Mouse (Mus musculus) neural tube, embryonic 11.5 days (tissue): ENCODE measurements around the gene Gfod2. TPM values are rescaled to one million over a fixed set of nuclear protein-coding genes. Genes with fewer than 3 reads are reported as not detected.

Experiments used
- ATAC-seq: fragments of 200-750 bp; cut with Nextera tagmentation; 2 replicates; pipeline ENCODE4 v1.8.0; 2017; ENCODE audit warnings: moderate number of reproducible peaks, mild to moderate bottlenecking, moderate TSS enrichment, moderate library complexity; ENCODE audit not compliant: insufficient read depth, low FRiP score, low TSS enrichment
- DNase-seq: peaks from one replicate; pipeline ENCODE4 v3.0.0-alpha.2; 2015; ENCODE audit warnings: low spot score
- H3K27ac ChIP-seq: fragments of 300-500 bp; sonication (generic); 2 replicates; pipeline ENCODE4 v1.5.1; 2014; ENCODE audit warnings: low read depth, mild to moderate bottlenecking, low read length
- H3K27me3 ChIP-seq: fragments of 300-500 bp; sonication (generic); 2 replicates; pipeline ENCODE4 v1.6.1; 2014; ENCODE audit warnings: mild to moderate bottlenecking, low read length, mixed read lengths; ENCODE audit not compliant: control insufficient read depth, insufficient read depth
- H3K36me3 ChIP-seq: fragments of 300-500 bp; sonication (generic); 2 replicates; pipeline ENCODE4 v1.6.1; 2014; ENCODE audit warnings: mild to moderate bottlenecking, low read length, moderate library complexity, mixed read lengths; ENCODE audit not compliant: control insufficient read depth, insufficient read depth
- H3K4me1 ChIP-seq: fragments of 300-500 bp; sonication (generic); 2 replicates; pipeline ENCODE4 v1.6.1; 2014; ENCODE audit warnings: low read length, mixed read lengths; ENCODE audit not compliant: control insufficient read depth, insufficient read depth
- H3K4me2 ChIP-seq: fragments of 300-500 bp; sonication (generic); 2 replicates; pipeline ENCODE4 v1.6.1; 2014; ENCODE audit warnings: low read depth, mild to moderate bottlenecking, moderate library complexity
- H3K4me3 ChIP-seq: fragments of 300-500 bp; sonication (generic); 2 replicates; pipeline ENCODE4 v1.5.1; 2014; ENCODE audit warnings: low read depth, low read length
- H3K9ac ChIP-seq: fragments of 300-500 bp; sonication (generic); 2 replicates; pipeline ENCODE4 v1.6.1; 2014; ENCODE audit warnings: mild to moderate bottlenecking, low read length
- H3K9me3 ChIP-seq: fragments of 300-500 bp; sonication (generic); 2 replicates; pipeline ENCODE4 v1.6.1; 2016; ENCODE audit warnings: low read length; ENCODE audit not compliant: control insufficient read depth
- WGBS: fragments of 180-500 bp; shearing (Covaris S2); extraction: QIAGEN DNeasy Blood & Tissue Kit; methylation state at CpG from one replicate; pipeline ENCODE4 v1.1.7; 2014; 5-methylcytosine and 5-hydroxymethylcytosine counted together
- polyA plus RNA-seq: library from polyadenylated mRNA; unstranded; fragments of >200 nt; fragmentation: Nextera tagmentation; extraction: Ambion mirVana; gene quantifications from 2 replicates; pipeline ENCODE4 v1.2.1, GENCODE M21; 2014

The Gfod2 gene
- polyA plus RNA-seq, 1 experiment from 2014 or later: 42.0 TPM

DNA sequence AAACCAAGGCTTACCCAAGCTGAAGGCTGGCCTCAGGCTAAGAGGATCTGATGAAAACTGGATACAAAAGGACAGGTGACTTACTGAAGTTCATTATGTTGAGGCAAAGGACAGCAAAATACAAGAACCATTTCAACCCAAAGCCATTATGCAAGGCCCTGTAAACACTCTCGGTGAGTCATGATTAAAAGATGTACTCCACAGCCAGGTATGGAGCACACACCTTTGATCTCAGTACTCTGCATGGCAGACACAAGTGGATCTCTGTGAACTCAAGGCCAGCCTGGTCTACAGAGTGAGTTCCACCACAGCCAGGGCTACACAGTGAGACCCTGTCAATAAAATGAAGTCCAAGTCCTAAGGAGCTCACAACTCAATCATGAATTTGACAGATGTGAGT, 37.3 kb upstream of the Gfod2 start:
- DNase-seq (no peak), ATAC-seq (no peak)
- Histone ChIP-seq H3K4me2 (no peak overlapping the region), H3K4me3 (no peak overlapping the region), H3K9ac (no peak overlapping the region), H3K36me3 (no peaks in the 10 kb centered on the region), H3K27me3 (no peaks in the 10 kb centered on the region), H3K27ac (no peak overlapping the region), H3K4me1 (no peaks in the 10 kb centered on the region), H3K9me3 (no peaks in the 10 kb centered on the region)
- 84% methylated on average over 1 of the region's 1 CpGs for WGBS

DNA sequence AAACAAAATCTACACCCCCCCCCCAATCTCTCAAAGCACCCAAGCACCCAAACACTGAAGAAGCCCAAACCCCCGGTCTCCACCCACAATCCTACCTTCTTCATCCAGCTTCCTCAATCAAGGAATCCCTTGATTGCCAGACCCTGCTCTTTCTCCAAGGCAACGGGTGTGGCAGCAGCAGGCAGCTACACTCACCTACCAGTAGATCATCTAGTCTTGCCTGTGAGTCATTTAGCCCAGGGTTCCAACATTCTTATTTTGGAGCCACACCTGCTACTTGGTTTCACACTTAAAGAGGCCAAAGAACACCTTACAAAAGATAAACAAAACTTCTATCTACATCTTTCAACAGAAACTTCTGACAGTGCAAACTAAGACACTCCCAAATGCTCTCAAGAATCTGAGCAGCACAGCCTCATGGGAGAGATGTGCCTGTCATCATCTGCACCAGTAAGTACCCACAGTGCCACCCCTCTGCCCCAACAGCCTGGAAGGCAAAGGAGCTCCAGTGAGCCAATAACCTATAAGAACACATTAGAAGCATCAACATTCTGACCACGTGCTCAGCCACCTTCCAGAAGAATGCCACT, 35.6 kb upstream of the Gfod2 start:
- Histone ChIP-seq H3K4me2 (no peak overlapping the region), H3K9me3 (no peaks in the 10 kb centered on the region), H3K27me3 (no peaks in the 10 kb centered on the region), H3K4me3 (no peak overlapping the region), H3K4me1 (no peaks in the 10 kb centered on the region), H3K9ac (no peak overlapping the region), H3K27ac (no peak overlapping the region), H3K36me3 (no peaks in the 10 kb centered on the region)
- DNase-seq (no peak), ATAC-seq (no peak)
- 86% methylated on average over 3 of the region's 3 CpGs for WGBS

GRCm38 (mm10) chr8:105793331-105793730, 34.9 kb upstream of the Gfod2 start:
- Histone ChIP-seq H3K4me3 (no peak overlapping the region), H3K27me3 (no peaks in the 10 kb centered on the region), H3K27ac (no peak overlapping the region), H3K9me3 (no peaks in the 10 kb centered on the region), H3K4me1 (no peaks in the 10 kb centered on the region), H3K9ac (no peak overlapping the region), H3K4me2 (no peak overlapping the region), H3K36me3 (no peaks in the 10 kb centered on the region)
- WGBS: 88% methylated on average over 1 of the region's 1 CpGs
- ATAC-seq: no peak
- no peak for DNase-seq

- H3K4me2 ChIP-seq: no peak overlapping the region
- H3K36me3 ChIP-seq: no peaks in the 10 kb centered on the region
Measured at GRCm38 (mm10) chr8:105789626-105790025, 31.2 kb upstream of the Gfod2 start.

DNA sequence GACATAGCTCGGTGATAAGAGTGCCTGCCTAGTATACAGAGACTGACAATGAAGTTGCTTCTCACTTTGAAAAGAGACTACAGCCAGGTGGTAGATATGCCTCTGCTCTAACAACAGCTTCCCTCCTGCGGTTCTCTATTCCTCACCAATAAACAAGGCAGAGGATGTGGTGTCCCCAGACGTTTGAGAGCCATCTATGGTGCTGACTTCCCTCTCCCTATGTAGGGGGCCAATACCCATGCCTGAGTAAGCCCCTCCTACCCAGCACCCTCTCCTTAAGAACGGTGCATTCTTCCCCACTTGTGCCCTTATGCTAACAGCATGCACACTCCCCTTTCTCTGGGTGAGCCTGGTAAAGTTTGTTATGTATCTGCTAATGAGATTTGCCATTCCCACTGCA, 30.5 kb upstream of the Gfod2 start:
- no peak overlapping the region for H3K4me2 ChIP-seq
- H3K4me1 ChIP-seq: no peaks in the 10 kb centered on the region
- H3K27ac ChIP-seq: no peak overlapping the region
- no peaks in the 10 kb centered on the region for H3K27me3 ChIP-seq
- ATAC-seq (no peak), DNase-seq (no peak)
- WGBS: 57% methylated on average over 4 of the region's 4 CpGs
- no peaks in the 10 kb centered on the region for H3K9me3 ChIP-seq
- H3K4me3 ChIP-seq: no peak overlapping the region
- no peaks in the 10 kb centered on the region for H3K36me3 ChIP-seq
- no peak overlapping the region for H3K9ac ChIP-seq

More at GRCm38 (mm10) chr8:105789626-105790025, 31.2 kb upstream of the Gfod2 start:
- H3K27me3 ChIP-seq: no peaks in the 10 kb centered on the region
- ATAC-seq: no peak
- no peaks in the 10 kb centered on the region for H3K9me3 ChIP-seq
- DNase-seq: no peak
- H3K9ac ChIP-seq: no peak overlapping the region
- no peaks in the 10 kb centered on the region for H3K4me1 ChIP-seq
- no peak overlapping the region for H3K27ac ChIP-seq
- no peak overlapping the region for H3K4me3 ChIP-seq

DNA sequence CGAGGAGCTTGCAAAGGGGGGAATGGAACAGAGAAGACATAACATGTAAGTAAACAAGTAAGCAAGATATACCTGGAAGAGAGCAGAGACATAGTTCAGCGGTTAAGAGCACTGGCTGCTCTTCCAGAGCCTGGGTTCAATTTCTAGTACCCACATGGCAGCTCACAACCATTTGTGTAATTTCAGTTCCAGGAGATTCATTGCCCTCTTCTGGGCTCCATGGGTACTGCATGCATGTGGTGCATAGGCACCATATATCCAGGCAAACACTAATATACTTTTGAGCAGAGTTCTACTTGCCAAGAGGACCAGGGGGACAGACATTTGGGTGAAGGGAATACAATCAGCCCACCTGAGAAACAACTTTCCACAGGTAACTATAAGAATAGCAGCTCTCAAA, 29.8 kb upstream of the Gfod2 start:
- Histone ChIP-seq H3K36me3 (no peaks in the 10 kb centered on the region), H3K9ac (no peak overlapping the region), H3K27me3 (no peaks in the 10 kb centered on the region), H3K27ac (no peak overlapping the region), H3K9me3 (no peaks in the 10 kb centered on the region), H3K4me2 (no peak overlapping the region), H3K4me3 (no peak overlapping the region), H3K4me1 (no peaks in the 10 kb centered on the region)
- ATAC-seq (no peak), DNase-seq (peak; percentile 66)
- 86% methylated on average over 2 of the region's 2 CpGs for WGBS

- no peaks in the 10 kb centered on the region for H3K4me1 ChIP-seq
- H3K27ac ChIP-seq: no peak overlapping the region
- peaks cover 12% of the 10 kb centered on the region for H3K36me3 ChIP-seq
- no peak overlapping the region for H3K9ac ChIP-seq
- DNase-seq: no peak
- H3K27me3 ChIP-seq: no peaks in the 10 kb centered on the region
- H3K9me3 ChIP-seq: no peaks in the 10 kb centered on the region
- ATAC-seq: no peak
- H3K4me3 ChIP-seq: no peak overlapping the region
- WGBS: 91% methylated on average over 5 of the region's 5 CpGs
- H3K4me2 ChIP-seq: no peak overlapping the region
Measured at GRCm38 (mm10) chr8:105780298-105780697, 21.8 kb upstream of the Gfod2 start.

DNA sequence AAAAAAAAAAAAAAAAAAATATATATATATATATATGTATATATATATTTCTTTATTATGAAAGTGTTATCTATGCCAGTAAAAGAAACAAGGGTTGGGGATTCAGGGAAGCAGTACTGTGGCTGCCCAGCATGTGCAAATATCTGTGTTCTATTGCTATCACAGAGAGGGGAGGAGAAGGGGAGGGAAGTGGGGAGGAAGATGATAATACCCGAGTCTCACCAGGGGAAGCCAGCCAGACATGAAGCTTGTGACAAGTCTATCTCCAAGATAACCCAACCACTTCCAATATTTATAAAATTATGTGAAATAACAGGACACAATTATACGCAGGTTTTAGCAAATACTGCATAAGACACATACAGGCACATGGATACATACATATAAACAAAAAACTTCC, 19.4 kb upstream of the Gfod2 start:
- H3K9me3 ChIP-seq: no peaks in the 10 kb centered on the region
- WGBS: 90% methylated on average over 2 of the region's 2 CpGs
- H3K4me3 ChIP-seq: no peak overlapping the region
- no peaks in the 10 kb centered on the region for H3K4me1 ChIP-seq
- H3K27ac ChIP-seq: no peak overlapping the region
- H3K27me3 ChIP-seq: no peaks in the 10 kb centered on the region
- ATAC-seq (no peak), DNase-seq (no peak)
- peaks cover 27% of the 10 kb centered on the region for H3K36me3 ChIP-seq
- H3K4me2 ChIP-seq: no peak overlapping the region
- no peak overlapping the region for H3K9ac ChIP-seq

- Histone ChIP-seq H3K4me1 (no peaks in the 10 kb centered on the region), H3K27me3 (no peaks in the 10 kb centered on the region), H3K9me3 (no peaks in the 10 kb centered on the region), H3K4me2 (no peak overlapping the region), H3K9ac (no peak overlapping the region), H3K4me3 (no peak overlapping the region), H3K36me3 (peaks cover 29% of the 10 kb centered on the region), H3K27ac (no peak overlapping the region)
- DNase-seq (no peak), ATAC-seq (no peak)
- WGBS: 93% methylated on average over 5 of the region's 5 CpGs
Measured at GRCm38 (mm10) chr8:105774498-105774897, 16.0 kb upstream of the Gfod2 start.
